Mouse (Mus musculus) olfactory bulb, adult 2 months (tissue): ENCODE data around the gene Rras.

Experiments used
- CTCF ChIP-seq: fragments of 200-500 bp; IDR thresholded peaks from 2 replicates; pipeline ENCODE4 v1.5.1; 2012; ENCODE audit warnings: low read depth, mild to moderate bottlenecking, low read length, moderate library complexity; ENCODE audit not compliant: insufficient read depth
- POLR2A ChIP-seq: fragments of 200-500 bp; IDR thresholded peaks from 2 replicates; pipeline ENCODE4 v1.6.1; 2012; ENCODE audit warnings: mild to moderate bottlenecking, low read depth, low read length, moderate library complexity; ENCODE audit not compliant: insufficient read depth

- TF ChIP-seq POLR2A (no peak), CTCF (no peak)
Measured at GRCm38 (mm10) chr7:45045741-45046140, 28.0 kb downstream of the Rras start.
